Mouse (Mus musculus): ENCODE measurements at regions not wholly inside any gene's neighbourhood (a gene's known extent, or its start where the extent isn't known, plus 50 kb on each side); places are given as distances from the start of the nearest gene placed in this dataset.

GRCm38 (mm10) chr13:114679703-114680378 is 138.2 kb upstream of the Mocs2 start:
- DNase-seq = peak; percentile 12 to 44

GRCm38 (mm10) chr13:114680379-114680733 is 137.7 kb upstream of the Mocs2 start:
- peak; percentile 47 to 65 for DNase-seq

- DNase-seq = no peak
These were observed 136.8 kb upstream of the Mocs2 start for GRCm38 (mm10) chr13:114681196-114681595.

- no peak for DNase-seq
These were observed 136.1 kb upstream of the Mocs2 start for GRCm38 (mm10) chr13:114681887-114682286.

GRCm38 (mm10) chr13:114682891-114683290 is 135.1 kb upstream of the Mocs2 start:
- DNase-seq = no peak

GRCm38 (mm10) chr13:114684298-114684697 is 133.7 kb upstream of the Mocs2 start:
- DNase-seq = no peak

- DNase-seq = no peak
These were observed 132.7 kb upstream of the Mocs2 start for GRCm38 (mm10) chr13:114685368-114685767.

- no peak for DNase-seq
These were observed 105.4 kb upstream of the Mocs2 start for GRCm38 (mm10) chr13:114712601-114713000.

- no peak for DNase-seq
These were observed 98.3 kb upstream of the Mocs2 start for GRCm38 (mm10) chr13:114719771-114720170.

GRCm38 (mm10) chr13:114726828-114727227 is 91.2 kb upstream of the Mocs2 start:
- no peak for DNase-seq

GRCm38 (mm10) chr13:114735066-114735465 is 83.0 kb upstream of the Mocs2 start:
- DNase-seq = no peak

- no peak for DNase-seq
These were observed 82.0 kb upstream of the Mocs2 start for GRCm38 (mm10) chr13:114736066-114736465.

GRCm38 (mm10) chr13:114742534-114742933 is 75.5 kb upstream of the Mocs2 start:
- DNase-seq = no peak

GRCm38 (mm10) chr13:114745814-114746213 is 72.2 kb upstream of the Mocs2 start:
- no peak for DNase-seq

GRCm38 (mm10) chr13:114757459-114757858 is 60.6 kb upstream of the Mocs2 start:
- peak; percentile 24 to 28 for DNase-seq

GRCm38 (mm10) chr13:114759886-114760285 is 58.1 kb upstream of the Mocs2 start:
- DNase-seq = no peak

GRCm38 (mm10) chr13:114760901-114761300 is 57.1 kb upstream of the Mocs2 start:
- no peak for DNase-seq
